Mouse (Mus musculus) hindbrain, embryonic 15.5 days (tissue): ENCODE data around the gene Zfp317. TPM values are rescaled to one million over a fixed set of nuclear protein-coding genes. Genes with fewer than 3 reads are reported as not detected.

Experiments used
- polyA plus RNA-seq: library from polyadenylated mRNA; unstranded; fragments of >200 nt; fragmentation: Nextera tagmentation; extraction: Ambion mirVana; gene quantifications from 2 replicates; pipeline ENCODE4 v1.2.1, GENCODE M21; 2015

The Zfp317 gene
- polyA plus RNA-seq, 1 experiment from 2014 or later, result 34.4 TPM

Other genes starting within 250 kb of the Zfp317 start
- gene Olfr847, start 243.4 kb upstream of the Zfp317 start, polyA plus RNA-seq, result not detected in 2 replicates
- not detected in 2 replicates for gene Olfr849, start 181.8 kb upstream of the Zfp317 start, polyA plus RNA-seq
- not detected in 2 replicates for gene Olfr850, start 143.9 kb upstream of the Zfp317 start, polyA plus RNA-seq
- gene Olfr851, start 128.8 kb upstream of the Zfp317 start, polyA plus RNA-seq, result not detected in 2 replicates
- gene Olfr853, start 81.0 kb upstream of the Zfp317 start, polyA plus RNA-seq, result not detected in 2 replicates
- not detected in 2 replicates for gene Olfr854, start 54.7 kb upstream of the Zfp317 start, polyA plus RNA-seq
- not detected in 2 replicates for gene Olfr855, start 39.5 kb upstream of the Zfp317 start, polyA plus RNA-seq
- gene Olfr857, start 87.3 kb downstream of the Zfp317 start, polyA plus RNA-seq, result not detected in 2 replicates
- not detected in 2 replicates for gene Olfr58, start 158.2 kb downstream of the Zfp317 start, polyA plus RNA-seq
- not detected in 2 replicates for gene Olfr859, start 182.8 kb downstream of the Zfp317 start, polyA plus RNA-seq
- gene Olfr860, start 227.6 kb downstream of the Zfp317 start, polyA plus RNA-seq, result not detected in 2 replicates